Mouse (Mus musculus) left cerebral cortex, adult 2 months (tissue): ENCODE measurements at regions not wholly inside any gene's neighbourhood (a gene's known extent, or its start where the extent isn't known, plus 50 kb on each side); places are given as distances from the start of the nearest gene placed in this dataset.

Experiments
- DNase-seq, 2 experiments: peaks; one replicate each; pipeline ENCODE4 v3.0.0; 2021 to 2022; ENCODE audit warnings: low spot score in 2 of 2, mixed read lengths in 1 of 2; ENCODE audit errors: extremely low spot score in 1 of 2
- H3K27ac ChIP-seq: fragments of 200-600 bp; 2 replicates; pipeline ENCODE4 v1.8.1; 2022
- H3K4me3 ChIP-seq: fragments of 200-600 bp; 2 replicates; pipeline ENCODE4 v1.8.1; 2022
- CTCF ChIP-seq: fragments of 200-600 bp; IDR thresholded peaks from 2 replicates; pipeline ENCODE4 v1.8.1; 2022; ENCODE audit warnings: antibody characterized with exemption, mild to moderate bottlenecking, moderate library complexity
- intact Hi-C: fragments of 180-260 bp; cut with DNase I; formaldehyde crosslinking; loops from one replicate; pipeline ENCODE4 v1.15.1; 2025

DNA sequence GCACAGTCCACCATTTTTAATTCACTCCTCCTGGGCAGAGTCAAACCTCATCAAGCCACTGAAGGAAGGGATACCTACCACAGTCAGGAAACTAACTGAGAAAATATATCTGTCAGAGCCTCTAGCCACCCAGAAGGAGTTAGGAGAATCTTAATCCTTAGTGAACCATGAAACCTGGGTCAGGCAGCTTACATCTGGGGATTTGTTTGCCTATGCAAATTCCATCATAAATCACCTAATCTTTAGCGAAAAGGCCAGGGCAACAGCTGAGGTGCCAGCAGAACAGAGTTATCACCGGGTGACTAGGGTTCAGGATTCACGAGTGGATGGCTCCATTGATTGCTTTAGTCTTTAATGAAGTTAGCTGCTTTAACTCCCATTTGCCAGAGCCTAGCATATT, 619.3 kb downstream of the Slc22a22 start:
- no peak for TF ChIP-seq CTCF
- DNase-seq, result no peak
- no peak overlapping the region for H3K4me3 ChIP-seq
- intact Hi-C loops, result loop anchor here (5.0 kb wide), 1 partner anchor 791 kb away; no protein-coding TSS in a partner anchor
- no peak overlapping the region for H3K27ac ChIP-seq

DNA sequence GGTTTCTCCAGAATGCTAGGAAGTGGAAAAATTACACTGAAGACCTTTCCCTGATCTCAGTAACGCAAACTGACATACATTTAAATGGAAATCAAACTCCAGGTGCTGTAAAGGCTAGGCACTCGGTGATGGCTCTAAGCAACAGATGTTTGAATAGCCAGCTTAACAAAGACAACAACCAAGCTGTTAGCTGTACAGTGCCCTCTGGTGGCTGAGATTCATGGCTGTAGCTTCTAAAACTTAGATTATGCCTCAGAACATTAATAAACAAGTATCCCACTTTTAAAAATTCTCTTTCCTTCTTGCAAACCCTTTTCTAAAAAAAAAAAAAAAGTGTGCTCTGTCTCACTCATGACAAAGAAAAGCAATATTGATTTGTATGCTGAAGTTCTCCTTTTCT, 621.4 kb downstream of the Slc22a22 start:
- peak; percentile 35 to 44 for DNase-seq
- intact Hi-C loops, result loop anchor here (1.0 to 5.0 kb wide), 3 partner anchors 161 to 789 kb away; no protein-coding TSS in a partner anchor
- Histone ChIP-seq H3K27ac (no peak overlapping the region), H3K4me3 (no peak overlapping the region)
- peak; percentile 78 for TF ChIP-seq CTCF

DNA sequence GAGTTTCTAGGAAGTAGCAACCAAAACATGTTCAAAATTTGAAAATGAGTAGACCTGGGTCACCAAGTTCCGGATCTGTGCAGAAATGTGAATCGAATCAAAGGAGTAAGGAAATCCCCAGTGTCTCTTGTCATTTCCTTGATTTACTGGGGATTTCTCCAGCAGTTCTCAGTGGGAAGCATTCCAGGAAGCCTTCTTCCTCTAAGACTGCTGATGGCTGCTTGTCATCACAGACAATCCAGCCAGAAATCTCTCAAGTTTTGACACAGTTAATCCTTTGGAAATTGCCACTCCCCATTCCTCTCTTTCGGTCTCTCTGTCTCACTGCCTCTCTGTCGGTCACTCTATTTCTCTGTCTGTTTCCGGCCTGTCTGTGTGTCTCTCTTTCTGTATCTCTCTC, 624.3 kb downstream of the Slc22a22 start:
- Histone ChIP-seq H3K4me3 (no peak overlapping the region), H3K27ac (no peak overlapping the region)
- DNase-seq, result no peak
- TF ChIP-seq CTCF, result no peak
- intact Hi-C loops, result no loop called here

DNA sequence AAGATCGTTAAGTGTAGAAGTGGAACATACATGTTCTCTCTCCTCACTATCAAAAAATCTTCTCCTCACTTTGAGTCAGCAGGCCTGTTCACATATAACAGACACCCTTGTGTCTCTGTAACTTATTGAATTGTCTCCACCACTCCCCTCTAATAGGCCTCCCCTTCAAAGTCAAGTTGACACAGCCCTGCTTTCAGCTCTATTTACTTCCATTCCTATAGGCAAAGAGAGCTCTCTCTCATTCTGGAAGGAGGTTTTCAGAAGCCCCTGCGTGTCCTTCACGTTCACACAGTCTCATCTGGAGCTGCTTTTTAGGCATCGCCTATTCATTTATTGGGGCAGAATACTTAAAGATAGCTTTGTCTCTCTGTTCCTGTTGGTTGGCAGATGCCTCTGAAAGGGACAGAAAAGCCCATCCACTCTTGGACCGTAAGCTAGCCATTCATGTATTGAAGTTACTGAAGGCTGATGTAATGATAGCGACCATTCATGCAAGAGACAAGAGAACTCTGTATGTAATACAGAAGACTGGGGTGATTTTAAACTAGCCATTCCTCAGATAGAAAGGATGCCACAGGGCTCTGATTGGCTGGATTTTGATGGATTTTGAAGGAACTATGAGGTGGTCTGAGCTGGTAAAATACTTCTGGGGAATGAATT, 629.8 kb downstream of the Slc22a22 start:
- no peak overlapping the region for H3K27ac ChIP-seq
- intact Hi-C loops, result no loop called here
- DNase-seq, result no peak

DNA sequence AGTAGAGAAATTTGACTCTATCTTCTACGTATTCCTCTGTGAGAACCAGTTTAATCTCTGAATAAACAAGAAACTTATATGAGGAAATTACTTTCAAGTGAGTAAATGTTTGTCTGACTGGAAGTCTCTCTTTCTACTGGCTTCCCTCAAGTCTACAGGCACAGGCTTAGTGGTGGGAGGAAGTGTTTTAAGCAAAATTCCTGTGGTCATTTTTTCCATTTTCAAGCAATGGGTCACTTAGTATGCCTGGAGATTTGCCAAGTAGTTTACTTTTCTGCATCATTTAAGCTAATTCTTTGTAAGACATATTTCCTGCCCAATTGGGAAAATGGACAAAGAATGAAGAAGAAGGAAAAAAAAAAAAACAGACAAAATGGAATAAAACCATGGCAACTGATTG, 632.9 kb downstream of the Slc22a22 start:
- no peak overlapping the region for H3K4me3 ChIP-seq
- intact Hi-C loops, result no loop called here
- no peak overlapping the region for H3K27ac ChIP-seq
- no peak for DNase-seq
- TF ChIP-seq CTCF, result no peak

More for the DNA sequence above, 629.8 kb downstream of the Slc22a22 start:
- no peak overlapping the region for H3K4me3 ChIP-seq
- TF ChIP-seq CTCF, result no peak

DNA sequence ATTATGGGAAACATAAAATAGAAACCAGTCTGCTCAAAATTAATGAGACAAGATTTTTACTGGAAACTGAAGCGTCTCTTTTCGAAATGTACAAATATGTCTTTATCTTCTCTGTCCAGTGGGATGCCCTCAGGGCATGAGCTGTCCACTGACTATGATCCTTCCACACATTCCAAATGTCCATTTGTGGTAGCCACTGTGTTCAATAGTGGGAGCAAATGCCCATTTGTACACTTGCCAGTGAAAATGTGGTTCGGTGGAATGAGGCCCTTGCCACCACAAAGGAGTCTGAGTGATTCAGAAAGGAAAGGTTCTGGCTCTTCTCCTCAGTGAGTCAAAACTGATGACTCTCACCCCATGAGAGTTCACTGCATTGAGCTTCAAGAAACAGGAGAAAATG, 635.9 kb downstream of the Slc22a22 start:
- intact Hi-C loops, result no loop called here
- H3K4me3 ChIP-seq, result no peak overlapping the region
- TF ChIP-seq CTCF, result no peak
- no peak for DNase-seq
- no peak overlapping the region for H3K27ac ChIP-seq

DNA sequence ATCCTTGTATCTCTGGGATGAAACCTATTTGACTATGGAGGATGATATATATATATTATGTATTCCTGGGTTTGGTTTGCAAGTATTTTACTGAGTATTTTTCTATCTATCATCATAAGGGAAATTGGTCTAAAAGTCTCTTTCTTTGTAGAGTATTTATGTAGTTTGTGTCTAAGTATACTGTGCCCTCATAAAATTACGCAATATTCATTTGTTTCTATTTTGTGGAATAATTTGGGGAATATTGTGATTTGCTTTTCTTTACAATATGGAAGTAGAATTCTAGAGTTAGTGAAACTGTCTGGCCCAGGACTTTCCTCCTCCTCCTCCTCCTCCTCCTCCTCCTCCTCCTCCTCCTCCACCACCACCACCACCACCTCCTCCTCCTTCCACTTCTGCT, 640.1 kb downstream of the Slc22a22 start:
- Histone ChIP-seq H3K27ac (no peak overlapping the region), H3K4me3 (no peak overlapping the region)
- TF ChIP-seq CTCF, result no peak
- no peak for DNase-seq
- intact Hi-C loops, result no loop called here

DNA sequence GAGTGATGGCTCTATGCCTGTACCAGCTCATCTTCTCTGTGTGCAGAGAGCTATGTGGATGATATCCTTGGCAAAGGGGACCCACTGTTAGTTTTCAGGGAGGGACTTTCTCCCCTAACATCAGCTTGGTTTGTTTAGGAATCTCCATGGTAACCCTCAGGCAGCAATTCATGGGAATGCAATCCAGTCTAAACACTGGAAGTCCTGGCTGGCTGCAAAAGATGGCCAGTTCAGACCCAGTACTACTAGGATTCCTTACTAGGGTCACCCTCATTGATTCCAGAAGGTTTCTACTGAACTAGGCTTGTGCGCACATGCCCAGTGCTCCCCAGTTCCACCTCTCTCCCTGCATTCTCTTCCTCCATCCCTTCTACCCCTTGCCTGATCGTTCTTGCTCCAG, 642.8 kb downstream of the Slc22a22 start:
- H3K4me3 ChIP-seq, result no peak overlapping the region
- no peak overlapping the region for H3K27ac ChIP-seq
- DNase-seq, result no peak
- intact Hi-C loops, result no loop called here
- TF ChIP-seq CTCF, result no peak

DNA sequence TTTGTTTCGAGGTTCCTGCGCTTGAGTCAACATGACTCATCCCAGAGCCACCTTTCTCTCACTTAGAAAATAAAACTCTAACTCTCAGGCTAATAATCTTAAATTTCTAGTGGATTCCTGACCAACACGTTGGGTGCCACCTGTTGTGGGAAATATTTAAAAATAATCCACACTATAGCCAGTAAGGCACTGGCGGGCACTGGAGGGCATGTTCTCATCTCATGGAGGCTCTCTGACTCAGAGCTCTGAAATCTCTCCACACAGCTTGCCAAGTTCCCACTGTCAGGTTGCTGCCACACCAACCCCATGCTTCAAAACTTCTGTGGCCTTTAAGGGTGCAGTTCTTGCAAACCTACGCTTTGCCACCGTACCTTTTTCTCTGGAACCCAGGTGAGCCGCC, 644.8 kb downstream of the Slc22a22 start:
- Histone ChIP-seq H3K27ac (no peak overlapping the region), H3K4me3 (no peak overlapping the region)
- intact Hi-C loops, result no loop called here
- no peak for TF ChIP-seq CTCF
- no peak for DNase-seq

DNA sequence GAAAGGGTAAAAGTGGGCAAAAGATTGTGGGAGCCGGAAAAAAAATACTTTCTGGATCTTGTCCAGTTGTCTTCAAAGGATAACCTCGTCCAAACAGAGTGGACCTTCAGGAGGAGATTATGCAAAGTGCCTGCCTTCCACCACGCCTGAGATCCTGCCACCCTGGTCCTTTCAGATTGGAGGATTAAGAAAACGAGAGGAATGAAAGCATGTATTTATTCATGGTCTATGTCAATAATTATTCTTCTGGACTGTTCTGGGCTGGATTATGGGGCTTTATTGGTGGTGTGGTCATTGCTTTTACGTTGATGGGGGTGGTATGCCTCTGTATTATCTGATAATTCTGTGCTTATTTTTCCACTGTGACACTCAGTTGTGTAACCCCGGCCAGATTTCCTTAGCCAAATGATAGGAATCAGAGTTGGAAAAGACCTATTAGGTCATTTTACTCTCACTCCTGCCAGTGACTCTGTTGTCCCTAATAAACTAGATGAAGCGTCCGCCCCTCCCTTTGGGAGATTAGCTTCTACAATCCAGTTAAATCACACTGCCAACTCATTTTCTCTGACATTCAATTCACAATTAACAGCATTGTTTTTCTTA, 656.3 kb downstream of the Slc22a22 start:
- TF ChIP-seq CTCF, result no peak
- intact Hi-C loops, result no loop called here
- Histone ChIP-seq H3K4me3 (no peak overlapping the region), H3K27ac (no peak overlapping the region)
- DNase-seq, result no peak

DNA sequence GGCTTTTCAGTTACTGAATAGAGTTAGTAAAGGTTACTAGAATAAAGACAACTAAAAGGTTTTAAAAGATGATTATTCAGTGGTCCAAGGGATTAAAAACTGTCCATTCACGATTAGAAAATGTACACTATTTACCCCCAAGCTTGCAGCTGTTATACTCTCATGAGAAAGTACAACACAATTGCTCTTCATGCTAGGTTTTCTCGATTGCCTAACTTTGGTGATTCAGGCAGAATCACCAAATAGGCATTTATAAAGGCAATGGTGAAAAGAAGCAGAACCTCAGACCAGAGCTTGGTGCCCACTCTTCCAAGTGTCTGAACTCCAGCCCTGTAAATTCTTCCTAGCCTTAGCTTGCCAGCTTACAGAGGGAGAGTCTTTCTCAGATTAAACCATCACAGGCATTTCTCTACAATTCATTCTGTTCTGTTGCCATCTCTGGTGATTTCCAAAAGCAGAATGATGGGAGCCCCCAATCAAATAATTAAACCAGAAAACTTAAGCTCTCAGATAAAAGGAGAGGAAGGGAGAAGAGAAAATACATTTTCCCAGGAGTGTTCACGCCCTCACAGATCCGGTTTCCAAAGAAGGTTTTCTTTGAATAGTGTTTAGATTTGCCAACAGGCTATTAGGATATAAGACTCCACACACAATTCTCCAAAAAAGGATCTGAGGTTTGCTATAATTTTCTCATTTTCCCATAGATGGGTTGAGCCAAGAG, 657.0 kb downstream of the Slc22a22 start:
- intact Hi-C loops, result no loop called here
- no peak overlapping the region for H3K27ac ChIP-seq
- no peak for DNase-seq
- no peak overlapping the region for H3K4me3 ChIP-seq
- no peak for TF ChIP-seq CTCF

DNA sequence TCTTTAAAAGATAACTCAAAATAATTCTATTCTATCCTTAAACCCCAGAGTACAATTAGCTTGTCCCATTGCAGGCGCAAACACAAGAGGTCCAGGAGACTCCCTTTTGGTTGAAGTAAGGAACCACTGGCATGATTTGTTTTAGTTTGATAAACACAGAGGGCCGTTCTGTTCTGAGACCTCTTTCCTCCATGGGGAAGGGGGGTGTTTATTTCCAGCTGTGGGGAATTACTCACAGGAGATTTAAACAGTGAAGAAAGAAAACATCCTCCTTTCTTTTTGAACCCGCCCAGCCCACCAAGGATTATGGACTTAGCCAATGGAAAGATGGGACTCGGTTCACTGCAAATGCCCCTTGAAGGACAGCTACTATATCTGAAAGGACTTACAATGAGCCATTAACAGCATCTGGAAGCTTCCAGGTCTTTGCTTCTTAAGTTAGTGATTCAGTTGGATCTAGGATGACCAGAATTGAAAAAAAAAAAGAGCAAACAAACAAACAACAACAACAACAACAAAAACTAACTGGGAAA, 659.2 kb downstream of the Slc22a22 start:
- no peak for DNase-seq

More for the DNA sequence above, 659.2 kb downstream of the Slc22a22 start:
- H3K4me3 ChIP-seq, result no peak overlapping the region
- TF ChIP-seq CTCF, result no peak
- no peak overlapping the region for H3K27ac ChIP-seq
- intact Hi-C loops, result no loop called here
